Mouse (Mus musculus) lung, postnatal 10 days (tissue): Measurements from ENCODE around the gene Nol4l.
"Not testable (repeated sequence)": the region's sequence is repeated elsewhere in the genome, so short reads cannot be mapped to it uniquely, and the experiment has no call there.

Source experiments
- DNase-seq: peaks from one replicate; pipeline ENCODE4 v3.0.0; 2021

Nol4l gene

DNA sequence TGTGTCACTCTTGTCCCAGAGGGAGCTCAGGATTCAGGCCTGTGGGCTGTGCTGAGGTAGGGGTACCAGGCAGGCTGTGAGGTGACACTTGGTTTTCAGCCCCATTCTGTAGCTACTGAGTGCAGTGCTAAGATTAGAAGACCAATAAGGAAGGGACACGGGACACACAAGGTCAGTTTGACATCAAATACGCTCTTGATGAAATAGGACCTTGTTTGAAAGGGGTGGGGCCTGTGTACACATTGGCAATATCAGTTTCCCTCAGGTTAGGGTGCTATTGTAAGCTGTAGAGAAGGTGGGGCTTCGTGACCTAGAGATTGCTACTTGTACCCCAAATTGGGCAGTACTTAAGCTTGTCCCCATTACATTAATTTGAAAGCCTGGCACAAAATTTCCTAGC is 124.9 kb downstream of the Nol4l start:
- no peak for DNase-seq

DNA sequence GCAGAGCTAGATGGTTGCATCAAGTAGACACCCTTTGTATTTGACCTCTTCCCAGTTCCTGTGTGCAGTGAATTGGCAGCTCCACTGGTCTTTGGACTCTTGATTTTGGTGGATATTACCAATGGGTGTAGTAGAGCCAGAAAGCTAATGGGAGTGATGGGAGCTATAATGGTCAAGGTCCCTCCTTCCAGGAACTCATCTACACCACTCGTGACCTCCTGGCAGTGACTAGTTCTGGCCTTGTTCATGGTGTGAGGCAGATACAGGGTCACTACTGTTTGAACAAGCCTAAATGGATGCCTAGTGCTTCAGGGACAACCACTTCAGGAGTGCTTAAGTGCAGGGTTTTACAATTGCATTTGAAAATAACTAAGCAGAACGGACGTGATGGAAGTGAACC is 125.7 kb downstream of the Nol4l start:
- DNase-seq = no peak

DNA sequence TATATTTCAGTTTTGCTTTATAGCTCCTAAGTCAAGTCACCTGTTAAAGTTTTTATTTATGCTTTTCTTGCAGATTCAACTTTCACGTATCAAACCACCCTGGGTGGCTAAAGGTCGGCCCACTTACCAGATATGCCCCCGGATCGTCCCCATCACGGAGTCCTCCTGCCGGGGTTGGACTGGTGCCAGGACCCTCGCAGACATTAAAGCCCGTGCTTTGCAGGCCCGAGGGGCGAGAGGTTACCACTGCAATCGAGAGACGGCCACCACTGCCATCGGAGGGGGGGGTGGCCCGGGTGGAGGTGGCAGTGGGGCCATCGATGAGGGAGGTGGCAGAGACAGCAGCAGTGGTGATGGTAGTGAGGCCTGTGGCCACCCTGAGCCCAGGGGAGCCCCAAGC is 130.6 kb downstream of the Nol4l start:
- DNase-seq = no peak

DNA sequence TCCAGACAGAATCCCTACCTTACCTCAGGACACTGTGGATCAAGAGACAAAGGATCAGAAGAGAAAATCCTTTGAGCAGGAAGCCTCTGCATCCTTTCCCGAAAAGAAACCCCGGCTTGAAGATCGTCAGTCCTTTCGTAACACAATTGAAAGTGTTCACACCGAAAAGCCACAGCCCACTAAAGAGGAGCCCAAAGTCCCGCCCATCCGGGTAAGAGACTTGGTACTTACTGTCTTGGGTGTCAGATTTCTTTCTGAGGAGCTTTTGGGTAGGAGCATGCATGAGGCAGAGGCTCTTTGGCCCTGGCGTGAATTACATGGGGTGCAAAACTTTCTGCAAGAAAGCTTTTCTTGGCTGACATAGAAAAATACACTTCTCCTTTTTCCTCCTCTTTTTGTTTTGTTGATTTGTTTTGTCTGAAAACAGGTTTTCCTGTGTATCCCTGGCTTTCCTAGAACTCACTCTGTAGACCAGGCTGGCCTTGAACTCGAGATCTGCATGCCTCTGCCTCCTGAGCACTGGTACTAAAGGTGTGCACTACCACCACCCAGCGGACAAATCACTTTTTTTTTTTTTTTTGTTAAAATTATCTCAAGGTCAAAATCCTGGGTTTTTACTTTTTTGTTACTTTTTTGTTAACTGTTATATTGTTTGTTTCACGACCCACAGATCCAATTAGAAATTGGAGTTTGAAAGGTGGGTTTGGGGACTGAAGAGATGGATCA is 131.8 kb downstream of the Nol4l start:
- no peak for DNase-seq

GRCm38 (mm10) chr2:153393045-153393444 is 136.7 kb downstream of the Nol4l start:
- no peak for DNase-seq

GRCm38 (mm10) chr2:153389831-153390230 is 139.9 kb downstream of the Nol4l start:
- DNase-seq = no peak

DNA sequence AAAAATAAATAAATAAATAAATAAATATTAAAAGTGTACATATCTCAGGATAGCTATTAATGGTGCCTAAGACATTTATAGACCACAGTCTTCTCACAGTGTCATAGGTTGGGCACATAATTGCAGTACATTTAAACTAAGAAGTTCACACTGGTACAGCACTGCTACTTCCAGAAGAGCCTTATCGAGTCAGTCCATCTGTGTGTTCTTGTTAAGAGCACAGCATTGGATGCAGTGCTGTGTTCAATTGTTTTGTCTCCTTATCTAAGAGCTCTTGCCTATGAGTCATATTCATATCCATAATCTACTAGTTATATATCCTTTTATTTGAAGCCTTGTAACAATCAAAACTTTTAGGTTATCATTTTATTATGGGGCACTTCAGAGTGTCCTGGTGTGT is 149.3 kb downstream of the Nol4l start:
- DNase-seq = no peak

DNA sequence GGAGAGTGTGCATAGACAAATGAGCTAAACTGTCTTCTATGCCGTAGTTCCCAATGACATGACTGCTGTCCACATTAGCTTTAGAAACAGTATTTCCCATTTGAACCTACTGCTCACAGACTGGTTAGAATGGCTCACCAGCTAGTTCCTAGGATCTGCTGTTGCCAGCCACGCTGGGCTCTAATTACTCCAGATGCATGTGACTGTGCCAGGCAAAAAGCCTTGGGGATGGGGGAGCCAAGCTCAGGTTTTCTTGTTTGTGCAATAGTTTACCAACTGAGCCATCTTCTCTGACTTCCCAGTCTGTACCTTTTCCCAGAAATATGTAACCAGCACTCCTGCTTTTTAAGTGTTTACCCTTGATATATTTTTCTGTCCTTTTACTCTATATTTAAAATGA is 154.4 kb downstream of the Nol4l start:
- DNase-seq = no peak

GRCm38 (mm10) chr2:153370871-153371270 is 158.9 kb downstream of the Nol4l start:
- DNase-seq = no peak

DNA sequence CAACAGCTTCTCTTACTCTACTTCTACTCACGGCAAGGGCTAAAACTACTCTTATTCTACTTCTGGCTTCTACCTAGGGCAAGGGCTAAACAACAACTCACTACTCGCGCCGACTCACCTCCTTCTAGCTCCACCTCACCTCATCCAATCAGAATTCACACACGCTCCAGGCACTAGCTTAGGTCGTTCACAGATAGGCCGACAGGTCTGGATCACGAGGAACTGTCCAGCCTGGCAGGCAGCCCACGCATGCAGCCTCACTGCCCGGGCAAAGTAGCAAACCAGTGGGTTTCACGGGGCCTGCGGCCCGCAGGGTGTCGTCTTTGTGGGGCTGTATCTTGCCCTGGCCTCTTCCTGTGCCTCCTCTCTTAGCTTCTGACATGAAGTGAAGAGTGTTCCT is 165.2 kb downstream of the Nol4l start:
- not testable (repeated sequence) for DNase-seq

GRCm38 (mm10) chr2:153361101-153361710 is 168.6 kb downstream of the Nol4l start:
- no peak for DNase-seq
